Mouse (Mus musculus): ENCODE results near the gene Otx1.

- TF ChIP-seq CTCF (IDR thresholded peaks at IDR 0.05; ENCODE audit: low read depth, low read length) (no peak), EP300 (IDR thresholded peaks at IDR 0.05; ENCODE audit: insufficient read depth, low read depth, low read length) (no peak)
These were observed 2.2 kb downstream of the Otx1 start for GRCm38 (mm10) chr11:22000316-22001076.

Data from ES-Bruce4 (cell line).